Mouse (Mus musculus) lung, adult 10 weeks (tissue): Measurements from ENCODE around the gene Trpm6. TPM values are rescaled to one million over a fixed set of nuclear protein-coding genes. Genes with fewer than 3 reads are reported as not detected.

ENCODE experiments used
- polyA plus RNA-seq: library from polyadenylated mRNA; stranded (reverse); fragments of 350-450 nt; fragmentation: Illumina TruSeq; extraction: RNeasy Lipid Tissue Mini Kit (QIAGEN cat#74804); gene quantifications from one replicate; pipeline ENCODE4 v1.2.3, GENCODE M21; 2014; ENCODE audit warnings: low read depth, low replicate concordance; ENCODE audit not compliant: insufficient read depth

Gene Trpm6
- polyA plus RNA-seq = 4.8 TPM

GRCm38 (mm10) chr19:18749598-18750339 is at the start of gene Trpm6:
Gene Trpm6 (plus strand): TSS chr19:18749983.

GRCm38 (mm10) chr19:18712866-18713300 is 36.9 kb upstream of the Trpm6 start, which contains the start of gene D030056L22Rik:
Gene D030056L22Rik (plus strand): TSS chr19:18713193.

Other genes with a start within 250 kb of the Trpm6 start
- gene Ostf1, start 118.2 kb upstream of the Trpm6 start, polyA plus RNA-seq = 152 TPM
- 4.1 TPM for gene Nmrk1, start 118.0 kb upstream of the Trpm6 start, polyA plus RNA-seq
- 10.4 TPM for gene Carnmt1, start 79.2 kb upstream of the Trpm6 start, polyA plus RNA-seq
- 21.4 TPM for gene D030056L22Rik, start 36.8 kb upstream of the Trpm6 start, polyA plus RNA-seq